Mouse (Mus musculus): ENCODE measurements around the gene Dnajb4.
"Not testable (repeated sequence)": the region's sequence is repeated elsewhere in the genome, so short reads cannot be mapped to it uniquely, and the experiment has no call there.

DNA sequence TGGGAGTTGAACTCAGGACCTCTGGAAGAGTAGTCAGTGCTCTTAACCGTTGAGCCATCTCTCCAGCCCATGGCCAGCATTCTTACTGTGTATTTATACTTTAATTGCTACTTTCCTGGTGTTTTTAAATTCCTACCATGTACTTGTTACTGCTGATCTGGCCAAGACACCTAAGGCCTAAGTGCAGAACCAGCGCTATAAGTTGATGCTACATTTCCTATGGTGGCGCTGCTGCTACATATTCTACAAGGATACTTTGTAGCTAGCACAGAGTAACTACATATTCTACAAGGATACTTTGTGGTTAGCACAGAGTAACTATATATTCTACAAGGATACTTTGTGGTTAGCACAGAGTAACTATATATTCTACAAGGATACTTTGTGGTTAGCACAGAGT lies 70.8 kb downstream of the Dnajb4 start:
- not testable (repeated sequence) for TF ChIP-seq CTCF (IDR thresholded peaks at IDR 0.05; ENCODE audit: low read depth); EP300 (optimal IDR thresholded peaks at IDR 0.05)
